Mouse (Mus musculus): ENCODE measurements around the gene Zfp26. TPM values are rescaled to one million over a fixed set of nuclear protein-coding genes. Genes with fewer than 3 reads are reported as not detected.

Gene Zfp26
- polyA plus RNA-seq, 1 experiment from 2014 or later = 24.5 TPM

DNA sequence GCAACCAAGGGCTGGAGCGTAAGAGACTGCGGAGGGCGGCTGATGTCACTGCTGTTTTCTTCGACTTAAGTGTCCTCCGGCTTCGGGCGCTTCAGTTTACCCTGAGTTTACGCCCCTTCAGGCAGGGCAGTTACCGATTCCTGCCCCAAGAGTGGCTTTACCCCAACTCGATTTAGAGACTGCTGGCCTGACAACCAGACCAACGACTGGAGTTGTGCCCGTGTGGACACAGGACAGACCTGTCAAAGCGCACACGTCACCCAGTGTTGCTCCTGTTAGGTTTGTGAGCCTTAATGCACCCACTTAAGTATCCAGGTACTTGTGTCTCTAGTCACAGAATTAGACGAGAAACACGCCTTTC, 74.6 kb downstream of the Zfp26 start:
- H3K9ac ChIP-seq (ENCODE audit: low read length) = peak overlapping the region; percentile 79
- no peaks in the 10 kb centered on the region for H3K36me3 ChIP-seq (ENCODE audit: control insufficient read depth, insufficient read depth, low read length)
- H3K4me3 ChIP-seq (ENCODE audit: low read depth, low read length) = peak overlapping the region; percentile 76
- no peaks in the 10 kb centered on the region for H3K27me3 ChIP-seq (replicated peaks; ENCODE audit: control insufficient read depth, insufficient read depth, low read length)
- peak overlapping the region; percentile 69; the same call in 1 of the 2 replicates for H3K27ac ChIP-seq (ENCODE audit: low read depth)
- ATAC-seq (replicated peaks; ENCODE audit: low FRiP score, low TSS enrichment, low read depth) (peak; percentile 78), DNase-seq (ENCODE audit: low spot score) (no peak)
- H3K9me3 ChIP-seq (ENCODE audit: control insufficient read depth, low read length) = no peaks in the 10 kb centered on the region
- H3K4me2 ChIP-seq (ENCODE audit: low read length) = peak overlapping the region; percentile 68
- H3K4me1 ChIP-seq (replicated peaks; ENCODE audit: control insufficient read depth, insufficient read depth, low read length) = 0 out of 2 replicates have a peak, but pooled peaks cover 7% of the 10 kb centered on the region
- 17% methylated on average over 16 of the region's 16 CpGs for WGBS

DNA sequence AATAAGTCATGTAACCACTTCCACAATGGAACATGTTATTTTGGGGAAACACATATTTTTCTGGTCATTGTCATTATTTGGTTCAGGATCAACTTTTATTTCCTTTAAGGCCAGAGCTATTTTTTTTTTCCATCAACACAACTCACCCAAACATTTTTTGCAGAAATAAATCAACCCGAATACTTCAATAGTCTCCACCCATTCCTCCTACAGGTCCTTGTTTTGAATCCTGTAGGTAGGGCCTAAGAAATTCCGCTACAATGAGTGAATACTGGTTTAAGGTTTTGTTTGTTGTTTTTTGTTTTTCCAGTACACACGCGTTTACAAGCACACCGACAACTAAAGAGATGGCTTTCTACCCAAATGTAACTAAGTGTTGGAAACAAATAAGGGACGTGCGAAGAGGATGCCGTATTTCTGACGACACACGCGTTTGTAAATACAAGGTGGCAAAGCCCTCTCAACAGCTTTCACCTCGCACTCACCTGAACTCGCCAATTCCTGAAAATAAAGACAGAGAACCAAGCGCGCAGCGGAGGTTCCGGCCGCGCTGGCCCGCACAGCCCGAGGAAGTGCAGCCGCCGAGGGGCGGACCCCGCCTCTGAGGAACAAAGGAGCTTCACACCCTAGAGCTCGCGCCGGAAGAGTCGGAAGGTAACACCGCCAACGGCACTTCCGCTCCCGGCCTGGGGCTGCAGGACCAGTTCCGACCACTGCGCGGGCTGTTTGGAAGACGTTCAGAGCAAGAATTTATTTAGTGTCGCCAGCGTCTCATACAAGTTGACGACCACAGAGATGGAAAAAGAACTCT, 75.2 kb downstream of the Zfp26 start, which contains the start of gene Zfp560:
Gene Zfp560 (minus strand): TSS at position 646 of the 811 bp plus-strand sequence.
- peak; percentile 98 for DNase-seq (ENCODE audit: low spot score)
- H3K4me1 ChIP-seq (replicated peaks; ENCODE audit: control insufficient read depth, insufficient read depth, low read length) = 0 out of 2 replicates have a peak, but pooled peaks cover 7% of the 10 kb centered on the region
- H3K4me3 ChIP-seq (ENCODE audit: low read depth, low read length) = peak within 1 kb of the TSS; percentile 76
- peak within 1 kb of the TSS; percentile 68 for H3K4me2 ChIP-seq (ENCODE audit: low read length)
- H3K9ac ChIP-seq (ENCODE audit: low read length) = peak within 1 kb of the TSS; percentile 79
- H3K27me3 ChIP-seq (replicated peaks; ENCODE audit: control insufficient read depth, insufficient read depth, low read length) = no peaks in the 10 kb centered on the region
- ATAC-seq (replicated peaks; ENCODE audit: low FRiP score, low TSS enrichment, low read depth) = peak; percentile 100
- no peaks in the 10 kb centered on the region for H3K36me3 ChIP-seq (ENCODE audit: control insufficient read depth, insufficient read depth, low read length)
- WGBS = 3% methylated on average over 40 of the region's 40 CpGs
- peak within 1 kb of the TSS; percentile 69; the same call in 1 of the 2 replicates for H3K27ac ChIP-seq (ENCODE audit: low read depth)
- no peaks in the 10 kb centered on the region for H3K9me3 ChIP-seq (ENCODE audit: control insufficient read depth, low read length)

DNA sequence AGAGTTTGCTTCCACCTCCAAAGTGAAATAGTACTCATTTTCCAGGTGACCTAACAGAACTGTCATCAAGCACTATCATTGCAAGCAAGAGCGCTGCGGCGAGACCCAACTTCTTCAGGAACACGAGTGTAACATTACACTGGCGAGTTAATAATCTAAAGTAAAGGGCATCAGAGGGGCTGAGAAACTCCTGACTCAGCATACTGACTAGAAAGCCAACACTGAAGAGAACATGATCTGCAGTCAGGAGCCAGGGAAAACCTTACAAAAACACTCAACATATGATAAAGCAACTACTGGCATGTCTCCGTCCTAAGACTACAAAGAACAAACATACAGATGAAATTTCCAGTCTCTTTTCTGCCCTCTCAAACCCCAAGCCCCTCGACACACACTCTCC, 76.3 kb downstream of the Zfp26 start:
- Histone ChIP-seq H3K4me2 (ENCODE audit: low read length) (peak overlapping the region; percentile 68), H3K9me3 (ENCODE audit: control insufficient read depth, low read length) (no peaks in the 10 kb centered on the region), H3K27ac (ENCODE audit: low read depth) (no peak overlapping the region), H3K9ac (ENCODE audit: low read length) (no peak overlapping the region), H3K36me3 (ENCODE audit: control insufficient read depth, insufficient read depth, low read length) (no peaks in the 10 kb centered on the region), H3K4me1 (replicated peaks; ENCODE audit: control insufficient read depth, insufficient read depth, low read length) (0 out of 2 replicates have a peak, but pooled peaks cover 7% of the 10 kb centered on the region), H3K4me3 (ENCODE audit: low read depth, low read length) (no peak overlapping the region), H3K27me3 (replicated peaks; ENCODE audit: control insufficient read depth, insufficient read depth, low read length) (no peaks in the 10 kb centered on the region)
- DNase-seq (ENCODE audit: low spot score) (no peak), ATAC-seq (replicated peaks; ENCODE audit: low FRiP score, low TSS enrichment, low read depth) (no peak)
- WGBS = 86% methylated on average over 7 of the region's 7 CpGs

Other genes with a start within 250 kb of the Zfp26 start
- not detected in 2 replicates for gene Olfr871, start 248.0 kb downstream of the Zfp26 start, polyA plus RNA-seq (2014; fragmentation: Nextera tagmentation; extraction: Ambion mirVana)
- not detected in 2 replicates for gene Olfr872, start 223.0 kb downstream of the Zfp26 start, polyA plus RNA-seq (2014; fragmentation: Nextera tagmentation; extraction: Ambion mirVana)
- gene Olfr39, start 177.8 kb downstream of the Zfp26 start, polyA plus RNA-seq (2014; fragmentation: Nextera tagmentation; extraction: Ambion mirVana) = not detected in 2 replicates
- not detected in 2 replicates for gene Olfr873, start 161.6 kb downstream of the Zfp26 start, polyA plus RNA-seq (2014; fragmentation: Nextera tagmentation; extraction: Ambion mirVana)
- 0.08 and 0.11 TPM in 2 replicates for gene Olfr18, start 124.1 kb downstream of the Zfp26 start, polyA plus RNA-seq (2014; fragmentation: Nextera tagmentation; extraction: Ambion mirVana)
- 35.1 and 37.5 TPM in 2 replicates for gene Zfp560, start 75.0 kb downstream of the Zfp26 start, polyA plus RNA-seq (2014; fragmentation: Nextera tagmentation; extraction: Ambion mirVana)
- 18.3 and 24.6 TPM in 2 replicates for gene Zfp426, start 32.6 kb upstream of the Zfp26 start, polyA plus RNA-seq (2014; fragmentation: Nextera tagmentation; extraction: Ambion mirVana)
- 66.7 and 73.6 TPM in 2 replicates for gene Zfp266, start 61.3 kb upstream of the Zfp26 start, polyA plus RNA-seq (2014; fragmentation: Nextera tagmentation; extraction: Ambion mirVana)
- gene Zfp846, start 121.1 kb upstream of the Zfp26 start, polyA plus RNA-seq (2014; fragmentation: Nextera tagmentation; extraction: Ambion mirVana) = 16.5 and 21.6 TPM in 2 replicates
- 346 and 349 TPM in 2 replicates for gene Ubl5, start 182.7 kb upstream of the Zfp26 start, polyA plus RNA-seq (2014; fragmentation: Nextera tagmentation; extraction: Ambion mirVana)
- 11.6 and 12.1 TPM in 2 replicates for gene Fbxl12, start 184.6 kb upstream of the Zfp26 start, polyA plus RNA-seq (2014; fragmentation: Nextera tagmentation; extraction: Ambion mirVana)
- gene Pin1, start 191.9 kb upstream of the Zfp26 start, polyA plus RNA-seq (2014; fragmentation: Nextera tagmentation; extraction: Ambion mirVana) = 55.1 and 55.3 TPM in 2 replicates